Mouse (Mus musculus): ENCODE data around the gene Ccnd2. TPM values are rescaled to one million over a fixed set of nuclear protein-coding genes. Genes with fewer than 3 reads are reported as not detected.

Gene Ccnd2
- total RNA-seq, 1 experiment from 2014 or later, result 79.1 TPM

- ATAC-seq (replicated peaks; ENCODE audit: low read depth, poor library complexity, severe bottlenecking), result no peak
These were observed 37.1 kb downstream of the Ccnd2 start for GRCm38 (mm10) chr6:127114753-127115456.

- ATAC-seq (replicated peaks; ENCODE audit: low read depth, poor library complexity, severe bottlenecking), result peak; percentile 98
These were observed 42.5 kb downstream of the Ccnd2 start, which contains the start of gene Tigar for GRCm38 (mm10) chr6:127109402-127109930. TSS of gene Tigar (minus strand) at chr6:127109557.

- no peak for ATAC-seq (replicated peaks; ENCODE audit: low read depth, poor library complexity, severe bottlenecking)
These were observed 43.5 kb downstream of the Ccnd2 start for GRCm38 (mm10) chr6:127108368-127109060.

GRCm38 (mm10) chr6:127107413-127107812 lies 44.6 kb downstream of the Ccnd2 start:
- ATAC-seq (replicated peaks; ENCODE audit: low read depth, poor library complexity, severe bottlenecking), result 0 out of 2 replicates have a peak, but pooled peaks have one; percentile 3

- ATAC-seq (replicated peaks; ENCODE audit: low read depth, poor library complexity, severe bottlenecking), result no peak
These were observed 45.3 kb downstream of the Ccnd2 start for GRCm38 (mm10) chr6:127106726-127107125.

GRCm38 (mm10) chr6:127106189-127106588 lies 45.8 kb downstream of the Ccnd2 start:
- no peak for ATAC-seq (replicated peaks; ENCODE audit: low read depth, poor library complexity, severe bottlenecking)

GRCm38 (mm10) chr6:127105107-127105506 lies 46.9 kb downstream of the Ccnd2 start:
- no peak for ATAC-seq (replicated peaks; ENCODE audit: low read depth, poor library complexity, severe bottlenecking)

GRCm38 (mm10) chr6:127104396-127105029 lies 47.5 kb downstream of the Ccnd2 start:
- no peak for ATAC-seq (replicated peaks; ENCODE audit: low read depth, poor library complexity, severe bottlenecking)

GRCm38 (mm10) chr6:127103506-127104275 lies 48.3 kb downstream of the Ccnd2 start:
- no peak for ATAC-seq (replicated peaks; ENCODE audit: low read depth, poor library complexity, severe bottlenecking)

- 0 out of 2 replicates have a peak, but pooled peaks have one; percentile 32 for ATAC-seq (replicated peaks; ENCODE audit: low read depth, poor library complexity, severe bottlenecking)
These were observed 57.4 kb downstream of the Ccnd2 start for GRCm38 (mm10) chr6:127094565-127094964.

GRCm38 (mm10) chr6:127086739-127087138 lies 65.3 kb downstream of the Ccnd2 start:
- ATAC-seq (replicated peaks; ENCODE audit: low read depth, poor library complexity, severe bottlenecking), result no peak

GRCm38 (mm10) chr6:127081820-127082219 lies 70.2 kb downstream of the Ccnd2 start:
- no peak for ATAC-seq (replicated peaks; ENCODE audit: low read depth, poor library complexity, severe bottlenecking)

GRCm38 (mm10) chr6:127079867-127080731 lies 71.9 kb downstream of the Ccnd2 start:
- ATAC-seq (replicated peaks; ENCODE audit: low read depth, poor library complexity, severe bottlenecking), result peak; percentile 86

Other genes starting within 250 kb of the Ccnd2 start
- gene Dyrk4, start 230.4 kb downstream of the Ccnd2 start, total RNA-seq (2017), result not detected in 2 replicates
- 152 and 154 TPM in 2 replicates for gene Rad51ap1, start 212.6 kb downstream of the Ccnd2 start, total RNA-seq (2017)
- 29.9 and 45.7 TPM in 2 replicates for gene D6Wsu163e, start 212.2 kb downstream of the Ccnd2 start, total RNA-seq (2017)
- not detected in 2 replicates for gene Fgf6, start 136.6 kb downstream of the Ccnd2 start, total RNA-seq (2017)
- gene Fgf23, start 79.3 kb downstream of the Ccnd2 start, total RNA-seq (2017), result not detected in 2 replicates
- 4.1 and 4.8 TPM in 2 replicates for gene Tigar, start 42.6 kb downstream of the Ccnd2 start, total RNA-seq (2017)